Mouse (Mus musculus) myocyte (in vitro differentiated cells): ENCODE results near the gene Slc22a2.

ENCODE experiments used
- POLR2A ChIP-seq: IDR thresholded peaks from one replicate; pipeline ENCODE4 v1.6.1; 2011; ENCODE audit warnings: low read depth, mild to moderate bottlenecking, control low read depth, moderate library complexity; ENCODE audit not compliant: insufficient read length
- USF1 ChIP-seq: IDR thresholded peaks from one replicate; pipeline ENCODE4 v1.6.1; 2011; ENCODE audit warnings: low read depth, mild to moderate bottlenecking, control low read depth, moderate library complexity

DNA sequence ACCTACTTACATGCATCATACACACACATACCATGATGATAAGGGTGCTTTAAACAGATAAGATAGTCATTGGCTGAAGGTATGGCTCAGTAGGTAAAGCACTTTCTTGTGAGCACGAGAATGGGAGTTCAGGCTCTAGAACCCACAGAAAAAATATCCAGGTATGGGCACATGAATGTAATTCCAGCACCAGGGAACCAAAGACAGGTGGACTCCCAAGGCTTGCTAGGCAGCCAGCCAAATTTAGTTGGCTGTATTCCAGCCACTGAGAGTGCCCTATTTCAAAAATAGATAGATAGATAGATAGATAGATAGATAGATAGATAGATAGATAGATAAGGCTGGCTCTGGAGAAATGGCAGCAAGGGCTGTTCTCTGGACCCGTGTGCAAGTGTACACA, 1.4 kb downstream of the Slc22a2 start:
- TF ChIP-seq POLR2A: no peak
- TF ChIP-seq USF1: no peak
